Mouse (Mus musculus): ENCODE measurements around the gene Kctd17. TPM values are rescaled to one million over a fixed set of nuclear protein-coding genes. Genes with fewer than 3 reads are reported as not detected.

Kctd17 gene
- polyA plus RNA-seq, 1 experiment from 2014 or later = 48.8 TPM

DNA sequence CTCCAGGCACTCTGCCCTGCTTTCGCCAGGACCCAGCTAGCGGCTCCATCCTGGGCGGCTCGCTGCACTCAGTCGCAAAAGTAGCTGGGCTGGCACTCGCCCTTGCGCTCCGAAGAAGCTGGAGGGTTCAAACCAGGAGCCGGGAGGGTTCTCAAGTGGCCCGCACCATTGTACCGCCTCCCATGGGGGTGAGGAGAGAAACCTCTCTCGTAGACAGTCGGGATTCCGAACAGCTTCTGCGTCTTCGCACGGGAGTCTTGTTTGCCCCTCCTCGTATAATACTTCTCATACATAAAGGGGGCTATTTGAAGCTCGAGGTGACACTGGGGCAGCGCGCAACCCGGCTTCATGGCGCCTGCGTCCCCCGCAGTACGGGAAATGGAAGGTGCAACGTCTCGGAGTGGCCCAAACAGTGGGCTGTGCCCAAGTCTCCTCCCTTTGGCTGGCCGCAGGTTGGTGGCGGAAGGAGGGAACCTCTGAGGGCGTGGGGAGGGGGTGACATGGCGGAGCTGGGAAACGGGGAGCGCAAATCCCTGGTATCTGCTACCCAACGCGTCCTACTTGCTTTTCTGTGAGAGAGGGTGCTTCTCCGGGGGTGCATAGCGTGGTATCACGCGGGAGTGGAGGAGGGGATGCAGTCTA, 21.9 kb upstream of the Kctd17 start, which contains the start of gene Mpst:
Gene Mpst (plus strand): TSS at position 124 of the 642 bp plus-strand sequence.
- Histone ChIP-seq H3K36me3 (ENCODE audit: control insufficient read depth, insufficient read depth, low read length) (no peaks in the 10 kb centered on the region), H3K9me3 (ENCODE audit: control insufficient read depth, low read length) (no peaks in the 10 kb centered on the region), H3K9ac (ENCODE audit: low read depth, low read length) (peak within 1 kb of the TSS; percentile 64), H3K27ac (ENCODE audit: low read depth, low read length) (peak within 1 kb of the TSS; percentile 91), H3K4me2 (replicated peaks; ENCODE audit: low read depth, low read length) (peak within 1 kb of the TSS; percentile 93), H3K27me3 (ENCODE audit: control insufficient read depth, insufficient read depth, low read length) (peaks cover 28% of the 10 kb centered on the region), H3K4me3 (ENCODE audit: low read length) (peak within 1 kb of the TSS; percentile 66), H3K4me1 (ENCODE audit: control insufficient read depth, insufficient read depth, low read length) (peaks cover 32% of the 10 kb centered on the region)
- under 1% methylated on average over 40 of the region's 40 CpGs for WGBS
- peak; percentile 82 for ATAC-seq (ENCODE audit: low FRiP score, low TSS enrichment)

- no peaks in the 10 kb centered on the region; the same call in 1 of the 2 replicates for H3K36me3 ChIP-seq (ENCODE audit: control insufficient read depth, insufficient read depth, low read length)
- peak overlapping the region; percentile 28 for H3K4me3 ChIP-seq (ENCODE audit: low read length)
- H3K9ac ChIP-seq (ENCODE audit: low read depth, low read length) = peak overlapping the region; percentile 1; the same call in 1 of the 2 replicates
- WGBS = 10% methylated on average over 12 of the region's 12 CpGs
- peak overlapping the region; percentile 35 for H3K4me2 ChIP-seq (replicated peaks; ENCODE audit: low read depth, low read length)
- peaks cover 28% of the 10 kb centered on the region for H3K27me3 ChIP-seq (ENCODE audit: control insufficient read depth, insufficient read depth, low read length)
- H3K27ac ChIP-seq (ENCODE audit: low read depth, low read length) = no peak overlapping the region
- peaks cover 19% of the 10 kb centered on the region for H3K4me1 ChIP-seq (ENCODE audit: control insufficient read depth, insufficient read depth, low read length)
- ATAC-seq (ENCODE audit: low FRiP score, low TSS enrichment) = no peak
- H3K9me3 ChIP-seq (ENCODE audit: control insufficient read depth, low read length) = no peaks in the 10 kb centered on the region
Measured at GRCm38 (mm10) chr15:78409570-78410052, 18.8 kb upstream of the Kctd17 start.

GRCm38 (mm10) chr15:78413083-78413718, 15.2 kb upstream of the Kctd17 start:
- H3K9ac ChIP-seq (ENCODE audit: low read depth, low read length) = no peak overlapping the region
- no peak for ATAC-seq (ENCODE audit: low FRiP score, low TSS enrichment)
- no peaks in the 10 kb centered on the region; the same call in 1 of the 2 replicates for H3K36me3 ChIP-seq (ENCODE audit: control insufficient read depth, insufficient read depth, low read length)
- peaks cover 28% of the 10 kb centered on the region for H3K27me3 ChIP-seq (ENCODE audit: control insufficient read depth, insufficient read depth, low read length)
- no peak overlapping the region for H3K4me3 ChIP-seq (ENCODE audit: low read length)
- 86% methylated on average over 14 of the region's 14 CpGs for WGBS
- peaks cover 14% of the 10 kb centered on the region for H3K4me1 ChIP-seq (ENCODE audit: control insufficient read depth, insufficient read depth, low read length)
- no peak overlapping the region for H3K4me2 ChIP-seq (replicated peaks; ENCODE audit: low read depth, low read length)
- H3K27ac ChIP-seq (ENCODE audit: low read depth, low read length) = no peak overlapping the region
- no peaks in the 10 kb centered on the region for H3K9me3 ChIP-seq (ENCODE audit: control insufficient read depth, low read length)

DNA sequence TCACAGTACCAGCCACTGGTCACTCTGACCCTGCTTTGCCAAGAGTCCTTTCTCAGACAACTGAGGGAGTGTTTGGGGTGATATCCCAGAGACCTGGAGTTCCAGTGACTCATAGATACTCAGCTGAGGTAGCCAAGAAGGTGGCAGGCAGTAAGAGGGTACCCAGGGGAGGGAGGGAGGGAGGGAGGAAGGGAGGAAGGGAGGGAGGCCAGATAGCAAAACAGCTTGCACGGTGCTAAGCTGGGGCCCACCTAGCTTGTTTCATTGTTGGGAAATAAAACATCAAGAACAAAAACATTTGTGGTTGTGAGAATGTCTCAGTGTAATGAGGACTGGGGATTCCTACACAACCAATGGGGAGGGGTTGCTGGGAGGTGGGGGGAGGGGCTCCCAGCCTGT, 14.6 kb upstream of the Kctd17 start:
- H3K27ac ChIP-seq (ENCODE audit: low read depth, low read length) = no peak overlapping the region
- ATAC-seq (ENCODE audit: low FRiP score, low TSS enrichment) = no peak
- WGBS = 46% methylated on average over 1 of the region's 1 CpGs

GRCm38 (mm10) chr15:78414157-78414556, 14.2 kb upstream of the Kctd17 start:
- WGBS = 89% methylated on average over 8 of the region's 8 CpGs
- Histone ChIP-seq H3K36me3 (ENCODE audit: control insufficient read depth, insufficient read depth, low read length) (no peaks in the 10 kb centered on the region; the same call in 1 of the 2 replicates), H3K4me1 (ENCODE audit: control insufficient read depth, insufficient read depth, low read length) (peaks cover 14% of the 10 kb centered on the region), H3K9me3 (ENCODE audit: control insufficient read depth, low read length) (no peaks in the 10 kb centered on the region), H3K4me3 (ENCODE audit: low read length) (no peak overlapping the region), H3K27ac (ENCODE audit: low read depth, low read length) (no peak overlapping the region), H3K9ac (ENCODE audit: low read depth, low read length) (no peak overlapping the region), H3K4me2 (replicated peaks; ENCODE audit: low read depth, low read length) (no peak overlapping the region), H3K27me3 (ENCODE audit: control insufficient read depth, insufficient read depth, low read length) (peaks cover 18% of the 10 kb centered on the region)
- ATAC-seq (ENCODE audit: low FRiP score, low TSS enrichment) = no peak

More for the DNA sequence above, 14.6 kb upstream of the Kctd17 start:
- Histone ChIP-seq H3K36me3 (ENCODE audit: control insufficient read depth, insufficient read depth, low read length) (no peaks in the 10 kb centered on the region; the same call in 1 of the 2 replicates), H3K4me1 (ENCODE audit: control insufficient read depth, insufficient read depth, low read length) (peaks cover 14% of the 10 kb centered on the region), H3K9me3 (ENCODE audit: control insufficient read depth, low read length) (no peaks in the 10 kb centered on the region), H3K27me3 (ENCODE audit: control insufficient read depth, insufficient read depth, low read length) (peaks cover 23% of the 10 kb centered on the region), H3K4me2 (replicated peaks; ENCODE audit: low read depth, low read length) (no peak overlapping the region), H3K4me3 (ENCODE audit: low read length) (no peak overlapping the region), H3K9ac (ENCODE audit: low read depth, low read length) (no peak overlapping the region)

GRCm38 (mm10) chr15:78416937-78417336, 11.4 kb upstream of the Kctd17 start:
- no peaks in the 10 kb centered on the region for H3K9me3 ChIP-seq (ENCODE audit: control insufficient read depth, low read length)
- no peak overlapping the region; the same call in 1 of the 2 replicates for H3K4me2 ChIP-seq (replicated peaks; ENCODE audit: low read depth, low read length)
- 6% methylated on average over 4 of the region's 4 CpGs for WGBS
- H3K9ac ChIP-seq (ENCODE audit: low read depth, low read length) = peak overlapping the region; percentile 18; the same call in 1 of the 2 replicates
- H3K36me3 ChIP-seq (ENCODE audit: control insufficient read depth, insufficient read depth, low read length) = no peaks in the 10 kb centered on the region; the same call in 1 of the 2 replicates
- H3K4me1 ChIP-seq (ENCODE audit: control insufficient read depth, insufficient read depth, low read length) = peaks cover 7% of the 10 kb centered on the region; the same call in 1 of the 2 replicates
- no peak overlapping the region for H3K4me3 ChIP-seq (ENCODE audit: low read length)
- peak; percentile 65; the same call in 1 of the 2 replicates for ATAC-seq (ENCODE audit: low FRiP score, low TSS enrichment)
- no peaks in the 10 kb centered on the region for H3K27me3 ChIP-seq (ENCODE audit: control insufficient read depth, insufficient read depth, low read length)
- peak overlapping the region; percentile 81; the same call in 1 of the 2 replicates for H3K27ac ChIP-seq (ENCODE audit: low read depth, low read length)

DNA sequence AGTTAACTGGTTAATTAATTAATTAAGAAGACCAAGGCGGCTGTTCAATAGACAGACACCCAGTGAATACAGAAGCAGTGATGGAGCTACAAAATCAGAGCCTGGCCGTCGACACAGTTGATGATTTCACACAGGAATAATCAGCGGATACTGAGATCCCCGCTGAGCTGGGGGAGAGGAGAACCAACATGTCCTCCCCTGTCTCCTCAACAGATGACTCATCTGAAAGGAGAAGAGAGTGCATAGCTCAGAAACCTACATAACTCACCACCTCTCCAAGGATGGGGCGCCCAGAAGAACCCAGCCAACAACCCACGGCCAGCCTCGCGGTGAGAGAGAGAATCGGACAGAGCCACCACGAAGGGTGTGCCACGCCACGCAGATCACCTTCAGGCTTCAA, 8.0 kb upstream of the Kctd17 start:
- Histone ChIP-seq H3K9ac (ENCODE audit: low read depth, low read length) (no peak overlapping the region), H3K9me3 (ENCODE audit: control insufficient read depth, low read length) (no peaks in the 10 kb centered on the region), H3K27me3 (ENCODE audit: control insufficient read depth, insufficient read depth, low read length) (no peaks in the 10 kb centered on the region), H3K4me2 (replicated peaks; ENCODE audit: low read depth, low read length) (no peak overlapping the region), H3K36me3 (ENCODE audit: control insufficient read depth, insufficient read depth, low read length) (no peaks in the 10 kb centered on the region), H3K4me1 (ENCODE audit: control insufficient read depth, insufficient read depth, low read length) (peaks cover 12% of the 10 kb centered on the region; the same call in 1 of the 2 replicates), H3K27ac (ENCODE audit: low read depth, low read length) (no peak overlapping the region), H3K4me3 (ENCODE audit: low read length) (no peak overlapping the region)
- WGBS = 88% methylated on average over 13 of the region's 13 CpGs
- ATAC-seq (ENCODE audit: low FRiP score, low TSS enrichment) = no peak

- no peak overlapping the region for H3K9ac ChIP-seq (ENCODE audit: low read depth, low read length)
- 21% methylated on average over 16 of the region's 16 CpGs for WGBS
- peak overlapping the region; percentile 24; the same call in 1 of the 2 replicates for H3K4me2 ChIP-seq (replicated peaks; ENCODE audit: low read depth, low read length)
- H3K36me3 ChIP-seq (ENCODE audit: control insufficient read depth, insufficient read depth, low read length) = no peaks in the 10 kb centered on the region
- ATAC-seq (ENCODE audit: low FRiP score, low TSS enrichment) = peak; percentile 72
- no peaks in the 10 kb centered on the region for H3K27me3 ChIP-seq (ENCODE audit: control insufficient read depth, insufficient read depth, low read length)
- H3K9me3 ChIP-seq (ENCODE audit: control insufficient read depth, low read length) = no peaks in the 10 kb centered on the region
- H3K27ac ChIP-seq (ENCODE audit: low read depth, low read length) = no peak overlapping the region
- no peak overlapping the region for H3K4me3 ChIP-seq (ENCODE audit: low read length)
- peaks cover 6% of the 10 kb centered on the region; the same call in 1 of the 2 replicates for H3K4me1 ChIP-seq (ENCODE audit: control insufficient read depth, insufficient read depth, low read length)
Measured at GRCm38 (mm10) chr15:78422046-78422956, 6.1 kb upstream of the Kctd17 start.

Measured in kidney, embryonic 14.5 days (tissue).